Mouse (Mus musculus) neural tube, embryonic 13.5 days (tissue): ENCODE measurements around the gene Tpm4. TPM values are rescaled to one million over a fixed set of nuclear protein-coding genes. Genes with fewer than 3 reads are reported as not detected.

Source experiments
- polyA plus RNA-seq: library from polyadenylated mRNA; unstranded; fragments of >200 nt; fragmentation: Nextera tagmentation; extraction: Ambion mirVana; gene quantifications from 2 replicates; pipeline ENCODE4 v1.2.1, GENCODE M21; 2015

The Tpm4 gene
- polyA plus RNA-seq, 1 experiment from 2014 or later, result 230 TPM

Other genes starting within 250 kb of the Tpm4 start
- gene Zfp882, start 226.4 kb upstream of the Tpm4 start, polyA plus RNA-seq, result 12.5 and 15.0 TPM in 2 replicates
- 32.4 and 37.9 TPM in 2 replicates for gene Zfp617, start 226.3 kb upstream of the Tpm4 start, polyA plus RNA-seq
- gene Zfp961, start 183.9 kb upstream of the Tpm4 start, polyA plus RNA-seq, result 16.6 and 18.1 TPM in 2 replicates
- gene Cyp4f18, start 125.3 kb upstream of the Tpm4 start, polyA plus RNA-seq, result 0.69 and 1.0 TPM in 2 replicates
- gene Olfr372, start 93.8 kb upstream of the Tpm4 start, polyA plus RNA-seq, result not detected in 2 replicates
- gene Olfr373, start 51.8 kb upstream of the Tpm4 start, polyA plus RNA-seq, result not detected in 2 replicates
- not detected in 2 replicates for gene Olfr374, start 27.9 kb upstream of the Tpm4 start, polyA plus RNA-seq
- 109 and 129 TPM in 2 replicates for gene Rab8a, start 26.2 kb downstream of the Tpm4 start, polyA plus RNA-seq
- not detected in 2 replicates for gene Hsh2d, start 54.7 kb downstream of the Tpm4 start, polyA plus RNA-seq
- gene Cib3, start 77.9 kb downstream of the Tpm4 start, polyA plus RNA-seq, result not detected in 2 replicates
- gene Gm11034, start 78.7 kb downstream of the Tpm4 start, polyA plus RNA-seq, result not detected in 2 replicates
- gene Fam32a, start 84.8 kb downstream of the Tpm4 start, polyA plus RNA-seq, result 93.8 and 96.1 TPM in 2 replicates
- 227 and 228 TPM in 2 replicates for gene Ap1m1, start 105.0 kb downstream of the Tpm4 start, polyA plus RNA-seq
- gene Gm10282, start 170.3 kb downstream of the Tpm4 start, polyA plus RNA-seq, result 14.3 and 19.6 TPM in 2 replicates
- 6.6 and 8.3 TPM in 2 replicates for gene Klf2, start 184.1 kb downstream of the Tpm4 start, polyA plus RNA-seq